Mouse (Mus musculus) thymus, adult 2 months (tissue): ENCODE results near the gene Palld.

ENCODE experiments used
- CTCF ChIP-seq: fragments of 200-500 bp; IDR thresholded peaks from 2 replicates; pipeline ENCODE4 v1.5.1; 2012; ENCODE audit warnings: mild to moderate bottlenecking, control low read depth, low read length, moderate library complexity, borderline replicate concordance; ENCODE audit not compliant: control insufficient read depth, poor library complexity, insufficient read depth; ENCODE audit errors: extremely low read depth
- POLR2A ChIP-seq: fragments of 200-500 bp; IDR thresholded peaks from 2 replicates; pipeline ENCODE4 v1.6.1; 2012; ENCODE audit warnings: mild to moderate bottlenecking, low read length, control low read depth, moderate library complexity; ENCODE audit not compliant: control insufficient read depth, poor library complexity, insufficient read depth; ENCODE audit errors: extremely low read depth

DNA sequence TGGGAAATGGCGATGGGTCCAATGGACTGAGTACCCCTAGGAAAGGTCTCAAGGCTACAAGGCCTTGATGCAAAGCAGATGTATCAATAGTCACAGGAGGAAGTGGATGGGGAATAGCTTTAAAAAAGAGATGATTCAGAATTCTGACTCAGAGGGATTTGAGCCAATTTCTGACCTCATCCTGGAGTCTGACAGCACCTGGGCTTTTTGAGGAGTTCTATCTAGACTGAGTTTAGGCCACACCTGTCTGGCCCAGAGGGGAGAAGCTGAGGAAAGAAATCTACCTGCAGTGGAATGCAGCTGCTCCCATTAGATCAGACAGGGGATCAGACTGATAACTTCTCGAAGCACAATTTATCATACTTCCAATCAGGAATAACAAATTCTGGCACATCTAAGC lies 99.7 kb downstream of the Palld start:
- TF ChIP-seq POLR2A, result no peak
- TF ChIP-seq CTCF, result no peak
